Mouse (Mus musculus): ENCODE data around the gene Zbtb38.

GRCm38 (mm10) chr9:96690461-96690863 is 62.2 kb downstream of the Zbtb38 start:
- TF ChIP-seq CTCF (IDR thresholded peaks at IDR 0.05; ENCODE audit: borderline replicate concordance, extremely low read depth, insufficient read depth, insufficient read length) (no peak), POLR2A (IDR thresholded peaks at IDR 0.05; ENCODE audit: borderline replicate concordance, extremely low read depth, insufficient read depth, insufficient read length, poor library complexity, severe bottlenecking) (no peak)

Measured in brain, embryonic 14.5 days (tissue).